ENCODE assay signal across 20 mouse cellular contexts in the genomic region with DNA sequence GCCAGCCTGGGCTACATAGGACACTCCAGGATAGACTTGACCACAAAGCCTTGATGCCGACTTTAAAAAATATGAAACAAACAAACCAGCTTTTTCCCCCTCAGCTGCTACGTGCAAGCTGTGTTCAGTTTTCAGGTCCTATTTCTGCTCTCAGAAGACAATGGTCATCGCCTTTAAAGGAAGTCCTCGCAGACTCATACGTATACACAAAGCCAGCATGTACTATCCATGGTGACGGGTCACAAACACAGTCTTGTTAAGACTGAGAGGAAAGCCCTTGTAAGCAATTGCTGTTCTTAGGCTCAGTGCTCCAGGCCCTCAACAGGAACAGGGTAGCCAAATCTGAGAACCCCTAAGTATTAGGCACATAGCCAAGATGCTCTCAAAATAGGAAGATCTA.
DNase-seq lines count a peak whose midpoint lies in the region; ATAC-seq and TF ChIP-seq lines count a peak whose summit lies in the region.
"Had no signal": no experiment of that assay in that cellular context is flagged by ENCODE, and none has a peak within 500 bp of the region (broad histone marks: within the 10 kb centered on the region; RNA-seq: fewer than 3 reads in every experiment).

No protein-coding gene starts in this region.

- no peak for ATAC-seq in hindbrain, embryonic 12.5 days (ENCODE audit: low FRiP score)
- ATAC-seq: forebrain, embryonic 14.5 days; hindbrain, postnatal 0 days had no signal

- no peak for TF ChIP-seq CTCF in gastrocnemius, adult 2 months (IDR thresholded peaks at IDR 0.05)
- TF ChIP-seq CTCF in left cerebral cortex, adult 2 months (IDR thresholded peaks at IDR 0.05) = no peak

- no peak overlapping the region for H3K9ac ChIP-seq in hindbrain, embryonic 12.5 days
- H3K9ac ChIP-seq: embryonic facial prominence, embryonic 15.5 days; hindbrain, embryonic 13.5 days had no signal

- no peak overlapping the region for H3K4me3 ChIP-seq in gastrocnemius, adult 2 months
- no peak overlapping the region for H3K4me3 ChIP-seq in left cerebral cortex, adult 2 months
- H3K4me3 ChIP-seq in hindbrain, embryonic 12.5 days = no peak overlapping the region
- H3K4me3 ChIP-seq: embryonic facial prominence, embryonic 15.5 days; erythroblast, embryonic 14.5 days; forebrain, embryonic 10.5 days; heart, embryonic 10.5 days; hindbrain, embryonic 13.5 days had no signal

- no peak for DNase-seq in gastrocnemius, adult 2 months
- no peak for DNase-seq in gastrocnemius, postnatal 10 days
- DNase-seq in left cerebral cortex, adult 2 months (ENCODE audit: extremely low spot score in 1 of 2, low spot score in 2 of 2) = no peak
- DNase-seq in left cerebral cortex, adult 9 months (ENCODE audit: low spot score in 2 of 2) = no peak
- DNase-seq in lung, postnatal 36 days = peak; percentile 49
- no peak for DNase-seq in lung, postnatal 14 days
- DNase-seq: adrenal gland, postnatal 10 days; cerebellum, adult 2 months; cerebellum, postnatal 10 days; embryo, embryonic 11 days; heart, postnatal 10 days; heart, postnatal 4 days had no signal

- no peaks in the 10 kb centered on the region; the same call in 1 of the 2 replicates for H3K4me1 ChIP-seq in hindbrain, embryonic 12.5 days
- H3K4me1 ChIP-seq: hindbrain, embryonic 13.5 days had no signal

- WGBS in hindbrain, embryonic 12.5 days = 88% methylated on average over 6 of the region's 6 CpGs

- H3K27me3 ChIP-seq in hindbrain, embryonic 12.5 days = no peaks in the 10 kb centered on the region
- H3K27me3 ChIP-seq: embryonic facial prominence, embryonic 15.5 days; hindbrain, embryonic 13.5 days had no signal

- H3K9me3 ChIP-seq in hindbrain, embryonic 12.5 days (replicated peaks) = no peaks in the 10 kb centered on the region
- H3K9me3 ChIP-seq: embryonic facial prominence, embryonic 15.5 days; forebrain, embryonic 10.5 days; heart, embryonic 10.5 days; hindbrain, embryonic 13.5 days had no signal

- no peak overlapping the region for H3K4me2 ChIP-seq in hindbrain, embryonic 12.5 days (replicated peaks)
- H3K4me2 ChIP-seq: embryonic facial prominence, embryonic 15.5 days; hindbrain, embryonic 13.5 days had no signal

- intact Hi-C loops in gastrocnemius, adult 2 months (cut with DNase I) = no loop called here
- intact Hi-C loops in left cerebral cortex, adult 2 months (cut with DNase I) = no loop called here

- H3K27ac ChIP-seq in gastrocnemius, adult 2 months = 0 out of 2 replicates have a peak overlapping the region, but pooled peaks have one; percentile 17
- H3K27ac ChIP-seq in left cerebral cortex, adult 2 months = peak overlapping the region; percentile 51
- H3K27ac ChIP-seq in hindbrain, embryonic 12.5 days = no peak overlapping the region
- H3K27ac ChIP-seq: embryonic facial prominence, embryonic 15.5 days; forebrain, embryonic 10.5 days; heart, embryonic 10.5 days; hindbrain, embryonic 13.5 days; hindbrain, postnatal 0 days had no signal

- H3K36me3 ChIP-seq in hindbrain, embryonic 12.5 days = no peaks in the 10 kb centered on the region
- H3K36me3 ChIP-seq: embryonic facial prominence, embryonic 15.5 days; forebrain, embryonic 10.5 days; heart, embryonic 10.5 days; hindbrain, embryonic 13.5 days had no signal
